In genomic region chr4:52117765-52118290, GRCm38 (mm10) we compare ENCODE assay signal across 22 mouse cellular contexts.
DNase-seq lines count a peak whose midpoint lies in the region; ATAC-seq and TF ChIP-seq lines count a peak whose summit lies in the region.
"Had no signal": no experiment of that assay in that cellular context is flagged by ENCODE, and none has a peak within 500 bp of the region (broad histone marks: within the 10 kb centered on the region; RNA-seq: fewer than 3 reads in every experiment).

No protein-coding gene starts in this region.

- TF ChIP-seq CTCF in midbrain, postnatal 0 days (IDR thresholded peaks at IDR 0.05): no peak
- no peak for TF ChIP-seq CTCF in liver, postnatal 0 days (IDR thresholded peaks at IDR 0.05; ENCODE audit: low read depth)

- TF ChIP-seq EP300 in liver, postnatal 0 days (IDR thresholded peaks at IDR 0.05; ENCODE audit: low read depth): no peak

- H3K4me1 ChIP-seq in embryonic facial prominence, embryonic 14.5 days (ENCODE audit: control insufficient read depth, insufficient read depth, low read length): no peaks in the 10 kb centered on the region; the same call in 1 of the 2 replicates
- H3K4me1 ChIP-seq in embryonic facial prominence, embryonic 10.5 days: no peaks in the 10 kb centered on the region
- peaks cover 11% of the 10 kb centered on the region for H3K4me1 ChIP-seq in forebrain, embryonic 16.5 days (replicated peaks; ENCODE audit: control insufficient read depth, insufficient read depth, low read length)
- H3K4me1 ChIP-seq in forebrain, embryonic 10.5 days: no peaks in the 10 kb centered on the region
- H3K4me1 ChIP-seq in midbrain, postnatal 0 days (ENCODE audit: insufficient read depth, low read length): no peaks in the 10 kb centered on the region
- H3K4me1 ChIP-seq in midbrain, embryonic 16.5 days (ENCODE audit: control insufficient read depth, insufficient read depth, low read length): peaks cover 3% of the 10 kb centered on the region; the same call in 1 of the 2 replicates
- no peaks in the 10 kb centered on the region for H3K4me1 ChIP-seq in liver, postnatal 0 days (ENCODE audit: insufficient read depth)
- H3K4me1 ChIP-seq: embryonic facial prominence, embryonic 15.5 days; heart, embryonic 12.5 days; hindbrain, embryonic 10.5 days; intestine, embryonic 15.5 days had no signal

- H3K9me3 ChIP-seq in embryonic facial prominence, embryonic 14.5 days (ENCODE audit: control insufficient read depth, low read length): no peaks in the 10 kb centered on the region
- no peaks in the 10 kb centered on the region for H3K9me3 ChIP-seq in embryonic facial prominence, embryonic 10.5 days
- H3K9me3 ChIP-seq in forebrain, embryonic 16.5 days (ENCODE audit: control insufficient read depth, low read length): no peaks in the 10 kb centered on the region
- no peaks in the 10 kb centered on the region for H3K9me3 ChIP-seq in forebrain, embryonic 10.5 days
- no peaks in the 10 kb centered on the region for H3K9me3 ChIP-seq in midbrain, postnatal 0 days (ENCODE audit: low read length)
- H3K9me3 ChIP-seq in midbrain, embryonic 16.5 days (replicated peaks; ENCODE audit: control insufficient read depth, low read length, poor library complexity, severe bottlenecking): no peaks in the 10 kb centered on the region
- H3K9me3 ChIP-seq in liver, postnatal 0 days (ENCODE audit: low read length): no peaks in the 10 kb centered on the region
- H3K9me3 ChIP-seq: embryonic facial prominence, embryonic 15.5 days; G1E; heart, embryonic 12.5 days; hindbrain, embryonic 10.5 days; intestine, embryonic 15.5 days had no signal

- no peak for ATAC-seq in embryonic facial prominence, embryonic 14.5 days (ENCODE audit: low read depth)
- peak; percentile 43 for ATAC-seq in forebrain, embryonic 16.5 days
- no peak for ATAC-seq in midbrain, postnatal 0 days (ENCODE audit: low FRiP score)
- ATAC-seq in midbrain, embryonic 16.5 days: no peak
- no peak for ATAC-seq in liver, postnatal 0 days
- ATAC-seq: CD4-positive, CD25-positive, alpha-beta regulatory T cell, adult 4 months; intestine, embryonic 15.5 days had no signal

- H3K4me2 ChIP-seq in embryonic facial prominence, embryonic 14.5 days (ENCODE audit: low read depth, low read length): no peak overlapping the region
- no peak overlapping the region for H3K4me2 ChIP-seq in forebrain, embryonic 16.5 days (ENCODE audit: low read length)
- H3K4me2 ChIP-seq in midbrain, postnatal 0 days (ENCODE audit: low read depth, low read length, poor library complexity, severe bottlenecking): no peak overlapping the region
- no peak overlapping the region for H3K4me2 ChIP-seq in midbrain, embryonic 16.5 days (ENCODE audit: low read length)
- no peak overlapping the region for H3K4me2 ChIP-seq in liver, postnatal 0 days (ENCODE audit: low read depth, low read length)
- H3K4me2 ChIP-seq: embryonic facial prominence, embryonic 15.5 days; heart, embryonic 12.5 days; hindbrain, embryonic 14.5 days; intestine, embryonic 15.5 days had no signal

- no peak overlapping the region for H3K27ac ChIP-seq in embryonic facial prominence, embryonic 14.5 days (replicated peaks; ENCODE audit: low read depth, low read length)
- H3K27ac ChIP-seq in embryonic facial prominence, embryonic 10.5 days (replicated peaks): no peak overlapping the region
- no peak overlapping the region for H3K27ac ChIP-seq in forebrain, embryonic 16.5 days (ENCODE audit: low read length)
- H3K27ac ChIP-seq in forebrain, embryonic 10.5 days: no peak overlapping the region
- H3K27ac ChIP-seq in midbrain, postnatal 0 days (ENCODE audit: low read depth, low read length): no peak overlapping the region
- H3K27ac ChIP-seq in midbrain, embryonic 16.5 days (ENCODE audit: low read length): no peak overlapping the region
- no peak overlapping the region for H3K27ac ChIP-seq in liver, postnatal 0 days (ENCODE audit: low read depth)
- H3K27ac ChIP-seq: embryonic facial prominence, embryonic 15.5 days; gastrocnemius, adult 2 months; hindbrain, embryonic 10.5 days; hindbrain, embryonic 14.5 days; intestine, embryonic 15.5 days had no signal

- WGBS in embryonic facial prominence, embryonic 14.5 days: 77% methylated on average over 4 of the region's 4 CpGs
- WGBS in embryonic facial prominence, embryonic 10.5 days: 85% methylated on average over 4 of the region's 4 CpGs
- WGBS in forebrain, embryonic 16.5 days: 51% methylated on average over 4 of the region's 4 CpGs
- WGBS in forebrain, embryonic 10.5 days: 85% methylated on average over 4 of the region's 4 CpGs
- WGBS in midbrain, postnatal 0 days: 79% methylated on average over 4 of the region's 4 CpGs
- 71% methylated on average over 4 of the region's 4 CpGs for WGBS in midbrain, embryonic 16.5 days
- WGBS in liver, postnatal 0 days (ENCODE audit: insufficient replicate concordance): 71% methylated on average over 4 of the region's 4 CpGs

- H3K36me3 ChIP-seq in embryonic facial prominence, embryonic 14.5 days (ENCODE audit: control insufficient read depth, insufficient read depth, low read length): no peaks in the 10 kb centered on the region
- no peaks in the 10 kb centered on the region for H3K36me3 ChIP-seq in embryonic facial prominence, embryonic 10.5 days (replicated peaks)
- no peaks in the 10 kb centered on the region for H3K36me3 ChIP-seq in forebrain, embryonic 16.5 days (ENCODE audit: control insufficient read depth, insufficient read depth)
- no peaks in the 10 kb centered on the region for H3K36me3 ChIP-seq in forebrain, embryonic 10.5 days (replicated peaks)
- H3K36me3 ChIP-seq in midbrain, postnatal 0 days (ENCODE audit: insufficient read depth, low read length): no peaks in the 10 kb centered on the region
- no peaks in the 10 kb centered on the region for H3K36me3 ChIP-seq in midbrain, embryonic 16.5 days (ENCODE audit: control insufficient read depth, insufficient read depth, low read length)
- no peaks in the 10 kb centered on the region for H3K36me3 ChIP-seq in liver, postnatal 0 days (replicated peaks; ENCODE audit: insufficient read depth, low read length)
- H3K36me3 ChIP-seq: embryonic facial prominence, embryonic 15.5 days; G1E; heart, embryonic 12.5 days; hindbrain, embryonic 10.5 days; intestine, embryonic 15.5 days had no signal

- DNase-seq in embryonic facial prominence, embryonic 14.5 days (ENCODE audit: low spot score): peak; percentile 3
- no peak for DNase-seq in embryonic facial prominence, embryonic 10.5 days (ENCODE audit: low spot score)
- DNase-seq in forebrain, embryonic 10.5 days (ENCODE audit: extremely low spot score, low spot score): no peak
- DNase-seq in midbrain, postnatal 0 days (ENCODE audit: low spot score): peak; percentile 17
- no peak for DNase-seq in liver, postnatal 0 days
- DNase-seq: adrenal gland, postnatal 14 days; B cell, adult 2 months; cerebellum, adult 18-20 months; cerebellum, adult 9-11 months; cerebellum, postnatal 36 days; gastrocnemius, adult 2 months; gastrocnemius, postnatal 25 days had no signal

- H3K4me3 ChIP-seq in embryonic facial prominence, embryonic 14.5 days (ENCODE audit: low read depth, low read length): no peak overlapping the region
- H3K4me3 ChIP-seq in embryonic facial prominence, embryonic 10.5 days: no peak overlapping the region
- no peak overlapping the region for H3K4me3 ChIP-seq in forebrain, embryonic 16.5 days (replicated peaks; ENCODE audit: low read length)
- no peak overlapping the region for H3K4me3 ChIP-seq in forebrain, embryonic 10.5 days
- H3K4me3 ChIP-seq in midbrain, postnatal 0 days (ENCODE audit: low read depth, low read length): no peak overlapping the region
- H3K4me3 ChIP-seq in midbrain, embryonic 16.5 days (ENCODE audit: low read depth, low read length): no peak overlapping the region
- no peak overlapping the region for H3K4me3 ChIP-seq in liver, postnatal 0 days (ENCODE audit: low read depth, low read length)
- H3K4me3 ChIP-seq: embryonic facial prominence, embryonic 15.5 days; erythroblast, embryonic 14.5 days; gastrocnemius, adult 2 months; heart, embryonic 12.5 days; hindbrain, embryonic 10.5 days; intestine, embryonic 15.5 days had no signal

- H3K9ac ChIP-seq in embryonic facial prominence, embryonic 14.5 days (ENCODE audit: low read depth, low read length): no peak overlapping the region
- H3K9ac ChIP-seq in forebrain, embryonic 16.5 days (replicated peaks; ENCODE audit: low read depth, low read length): no peak overlapping the region
- H3K9ac ChIP-seq in midbrain, postnatal 0 days (replicated peaks; ENCODE audit: low read length, poor library complexity, severe bottlenecking): no peak overlapping the region
- no peak overlapping the region for H3K9ac ChIP-seq in midbrain, embryonic 16.5 days (ENCODE audit: low read depth, low read length)
- H3K9ac ChIP-seq in liver, postnatal 0 days (replicated peaks): no peak overlapping the region
- H3K9ac ChIP-seq: embryonic facial prominence, embryonic 15.5 days; heart, embryonic 12.5 days; hindbrain, embryonic 14.5 days; intestine, embryonic 15.5 days had no signal

- no peaks in the 10 kb centered on the region for H3K27me3 ChIP-seq in embryonic facial prominence, embryonic 14.5 days (replicated peaks; ENCODE audit: control insufficient read depth, insufficient read depth, low read length)
- H3K27me3 ChIP-seq in embryonic facial prominence, embryonic 10.5 days (replicated peaks; ENCODE audit: low read depth, poor library complexity, severe bottlenecking): no peaks in the 10 kb centered on the region
- H3K27me3 ChIP-seq in forebrain, embryonic 16.5 days (replicated peaks; ENCODE audit: control insufficient read depth, insufficient read depth, low read length): no peaks in the 10 kb centered on the region
- H3K27me3 ChIP-seq in forebrain, embryonic 10.5 days (ENCODE audit: poor library complexity, severe bottlenecking): no peaks in the 10 kb centered on the region
- no peaks in the 10 kb centered on the region for H3K27me3 ChIP-seq in midbrain, postnatal 0 days (ENCODE audit: insufficient read depth, low read length)
- H3K27me3 ChIP-seq in midbrain, embryonic 16.5 days (ENCODE audit: control insufficient read depth, insufficient read depth, low read depth, low read length): no peaks in the 10 kb centered on the region
- H3K27me3 ChIP-seq in liver, postnatal 0 days (ENCODE audit: insufficient read depth, low read length): no peaks in the 10 kb centered on the region
- H3K27me3 ChIP-seq: embryonic facial prominence, embryonic 15.5 days; heart, embryonic 12.5 days; intestine, embryonic 15.5 days had no signal

Comparison
In these comparisons a context has a peak if more than half of its experiments do, and no peak if none do; other contexts are left out.
1. DNase-seq: peak in embryonic facial prominence, embryonic 14.5 days (single experiment) and midbrain, postnatal 0 days (single experiment); none in embryonic facial prominence, embryonic 10.5 days (single experiment), forebrain, embryonic 10.5 days (single experiment) and liver, postnatal 0 days (single experiment).